Mouse (Mus musculus) kidney, adult 2 months (tissue): ENCODE data around the gene Plekhf1.

ENCODE experiments used
- CTCF ChIP-seq: fragments of 200-500 bp; conservative IDR thresholded peaks from 2 replicates; pipeline ENCODE4 v1.5.1; 2011; ENCODE audit warnings: low read depth, mild to moderate bottlenecking, control low read depth, low read length, moderate library complexity, mixed read lengths; ENCODE audit not compliant: insufficient read depth, insufficient read length
- POLR2A ChIP-seq: fragments of 200-500 bp; IDR thresholded peaks from one replicate; pipeline ENCODE4 v1.6.1; 2011; ENCODE audit warnings: low read depth, low read length, control low read depth

DNA sequence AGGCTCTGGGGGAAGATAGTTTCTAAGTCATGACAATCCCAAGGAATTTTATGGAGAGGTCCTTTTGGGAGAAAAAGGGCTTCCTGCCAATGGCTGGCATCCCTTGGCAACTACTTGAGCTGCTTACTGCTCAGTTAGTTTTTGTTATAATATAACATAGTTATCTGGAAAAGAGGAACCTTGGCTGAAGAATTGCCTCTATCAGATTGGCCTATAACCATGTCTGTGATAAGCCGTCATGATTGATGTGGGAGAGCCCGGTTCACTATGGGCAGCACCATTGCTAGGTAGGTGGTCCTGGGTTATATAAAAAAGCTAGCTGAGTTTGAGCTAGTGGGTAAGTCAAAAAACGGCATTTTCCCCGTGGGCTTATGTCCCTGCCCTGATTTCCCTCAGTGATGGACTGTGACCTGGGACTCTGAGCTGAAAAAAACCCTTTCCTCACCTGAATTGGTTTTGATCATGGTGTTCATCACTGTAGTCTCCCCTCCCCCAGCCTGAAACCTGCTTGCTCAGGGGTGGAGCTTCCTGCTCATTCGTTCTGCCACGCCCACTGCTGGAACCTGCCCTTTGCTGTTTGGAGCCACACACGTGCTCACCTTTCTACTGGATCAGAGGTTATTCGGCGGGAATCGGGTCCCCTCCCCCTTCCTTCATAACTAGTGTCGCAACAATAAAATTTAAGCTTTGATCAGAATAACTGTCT is 8.7 kb upstream of the Plekhf1 start:
- TF ChIP-seq POLR2A (no peak), CTCF (no peak)
